10 mouse cellular contexts compared by ENCODE assay signal in the genomic region with DNA sequence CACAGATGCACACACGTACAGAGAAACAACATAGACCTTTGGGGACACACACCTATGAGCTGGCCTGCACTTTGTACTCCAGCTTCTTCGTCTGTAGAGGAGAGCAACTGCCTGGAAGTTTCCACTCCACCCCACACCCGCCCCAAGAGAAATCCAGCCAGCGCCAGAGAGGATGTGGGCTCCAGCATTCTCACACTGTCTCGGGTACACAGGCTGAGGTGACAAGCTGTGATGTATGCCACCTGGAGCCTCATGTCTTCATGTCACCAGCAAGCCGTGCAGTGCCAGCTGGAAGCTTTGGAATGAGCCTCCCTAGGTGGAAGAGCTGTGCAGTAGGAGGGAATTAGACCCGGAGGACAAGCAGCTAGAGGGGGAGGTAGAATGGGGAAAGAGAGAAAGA.
DNase-seq lines count a peak whose midpoint lies in the region; ATAC-seq and TF ChIP-seq lines count a peak whose summit lies in the region.
"Had no signal": no experiment of that assay in that cellular context is flagged by ENCODE, and none has a peak within 500 bp of the region (broad histone marks: within the 10 kb centered on the region; RNA-seq: fewer than 3 reads in every experiment).

No protein-coding gene starts in this region.

- TF ChIP-seq POLR2A in kidney, adult 2 months (IDR thresholded peaks at IDR 0.05; ENCODE audit: low read depth, low read length): no peak

- WGBS in kidney, adult 2 months: 35% methylated on average over 7 of the region's 7 CpGs
- WGBS in forebrain, embryonic 16.5 days: 44% methylated on average over 7 of the region's 7 CpGs
- 42% methylated on average over 7 of the region's 7 CpGs for WGBS in lung, postnatal 0 days
- 71% methylated on average over 7 of the region's 7 CpGs for WGBS in embryonic facial prominence, embryonic 10.5 days
- WGBS in midbrain, embryonic 15.5 days: 60% methylated on average over 7 of the region's 7 CpGs

- no peak for TF ChIP-seq CTCF in kidney, adult 2 months (conservative IDR thresholded peaks at IDR 0.05; ENCODE audit: insufficient read depth, insufficient read length, low read depth, low read length)
- no peak for TF ChIP-seq CTCF in lung, postnatal 0 days (IDR thresholded peaks at IDR 0.05)

- no peaks in the 10 kb centered on the region for H3K27me3 ChIP-seq in kidney, adult 2 months (replicated peaks; ENCODE audit: control insufficient read depth, insufficient read depth, low read length)
- no peaks in the 10 kb centered on the region for H3K27me3 ChIP-seq in forebrain, embryonic 16.5 days (replicated peaks; ENCODE audit: control insufficient read depth, insufficient read depth, low read length)
- H3K27me3 ChIP-seq in lung, postnatal 0 days (replicated peaks; ENCODE audit: insufficient read depth, low read length): no peaks in the 10 kb centered on the region
- H3K27me3 ChIP-seq in embryonic facial prominence, embryonic 10.5 days (replicated peaks; ENCODE audit: low read depth, poor library complexity, severe bottlenecking): peaks cover 1% of the 10 kb centered on the region; the same call in 1 of the 2 replicates
- H3K27me3 ChIP-seq in midbrain, embryonic 15.5 days (replicated peaks): no peaks in the 10 kb centered on the region

- ATAC-seq in forebrain, embryonic 16.5 days: peak; percentile 34; the same call in 1 of the 2 replicates
- ATAC-seq in lung, postnatal 0 days: peak; percentile 33; the same call in 1 of the 2 replicates
- ATAC-seq in midbrain, embryonic 15.5 days (replicated peaks): no peak
- ATAC-seq: inflammation-experienced regulatory T-cells, adult 6 months had no signal

- no peak overlapping the region for H3K27ac ChIP-seq in kidney, adult 2 months (ENCODE audit: insufficient read depth, low read depth, low read length)
- no peak overlapping the region for H3K27ac ChIP-seq in forebrain, embryonic 16.5 days (ENCODE audit: low read length)
- no peak overlapping the region for H3K27ac ChIP-seq in lung, postnatal 0 days (ENCODE audit: low read length)
- no peak overlapping the region for H3K27ac ChIP-seq in embryonic facial prominence, embryonic 10.5 days (replicated peaks)
- H3K27ac ChIP-seq in midbrain, embryonic 15.5 days: no peak overlapping the region

- no peak overlapping the region for H3K4me3 ChIP-seq in kidney, adult 2 months (ENCODE audit: insufficient read depth, low read depth, low read length)
- H3K4me3 ChIP-seq in forebrain, embryonic 16.5 days (replicated peaks; ENCODE audit: low read length): no peak overlapping the region
- H3K4me3 ChIP-seq in lung, postnatal 0 days (ENCODE audit: low read depth, low read length): no peak overlapping the region
- H3K4me3 ChIP-seq in embryonic facial prominence, embryonic 10.5 days: no peak overlapping the region
- no peak overlapping the region for H3K4me3 ChIP-seq in midbrain, embryonic 15.5 days

- no peak overlapping the region for H3K9ac ChIP-seq in forebrain, embryonic 16.5 days (replicated peaks; ENCODE audit: low read depth, low read length)
- H3K9ac ChIP-seq in lung, postnatal 0 days (replicated peaks; ENCODE audit: low read depth): no peak overlapping the region
- no peak overlapping the region for H3K9ac ChIP-seq in midbrain, embryonic 15.5 days

- no peak for TF ChIP-seq EP300 in lung, postnatal 0 days (IDR thresholded peaks at IDR 0.05)

- no peaks in the 10 kb centered on the region for H3K36me3 ChIP-seq in kidney, adult 2 months (ENCODE audit: control insufficient read depth, insufficient read depth, low read length)
- no peaks in the 10 kb centered on the region for H3K36me3 ChIP-seq in forebrain, embryonic 16.5 days (ENCODE audit: control insufficient read depth, insufficient read depth)
- H3K36me3 ChIP-seq in lung, postnatal 0 days (ENCODE audit: insufficient read depth, low read length): no peaks in the 10 kb centered on the region
- no peaks in the 10 kb centered on the region for H3K36me3 ChIP-seq in embryonic facial prominence, embryonic 10.5 days (replicated peaks)
- no peaks in the 10 kb centered on the region for H3K36me3 ChIP-seq in midbrain, embryonic 15.5 days (replicated peaks)

- H3K4me2 ChIP-seq in forebrain, embryonic 16.5 days (ENCODE audit: low read length): no peak overlapping the region
- no peak overlapping the region for H3K4me2 ChIP-seq in lung, postnatal 0 days (replicated peaks; ENCODE audit: low read depth, low read length)
- H3K4me2 ChIP-seq in midbrain, embryonic 15.5 days: no peak overlapping the region

- H3K9me3 ChIP-seq in forebrain, embryonic 16.5 days (ENCODE audit: control insufficient read depth, low read length): no peaks in the 10 kb centered on the region
- no peaks in the 10 kb centered on the region for H3K9me3 ChIP-seq in lung, postnatal 0 days (ENCODE audit: low read length)
- no peaks in the 10 kb centered on the region for H3K9me3 ChIP-seq in embryonic facial prominence, embryonic 10.5 days
- H3K9me3 ChIP-seq in midbrain, embryonic 15.5 days: no peaks in the 10 kb centered on the region

- peak; percentile 21 for DNase-seq in kidney, adult 2 months
- DNase-seq in kidney, adult 8-10 months: no peak
- DNase-seq in kidney, postnatal 10 days: peak; percentile 51
- no peak for DNase-seq in lung, postnatal 0 days (ENCODE audit: low spot score)
- DNase-seq in cerebellum, adult 8-10 months: no peak
- DNase-seq in embryonic facial prominence, embryonic 10.5 days (ENCODE audit: low spot score): no peak
- DNase-seq: gastrocnemius, postnatal 14 days had no signal

- H3K4me1 ChIP-seq in kidney, adult 2 months (ENCODE audit: control insufficient read depth, insufficient read depth, low read length): no peaks in the 10 kb centered on the region
- H3K4me1 ChIP-seq in forebrain, embryonic 16.5 days (replicated peaks; ENCODE audit: control insufficient read depth, insufficient read depth, low read length): peaks cover 23% of the 10 kb centered on the region
- no peaks in the 10 kb centered on the region for H3K4me1 ChIP-seq in lung, postnatal 0 days (ENCODE audit: insufficient read depth, low read depth, low read length)
- peaks cover 19% of the 10 kb centered on the region for H3K4me1 ChIP-seq in embryonic facial prominence, embryonic 10.5 days
- H3K4me1 ChIP-seq in midbrain, embryonic 15.5 days: peaks cover 10% of the 10 kb centered on the region

Comparison
In these comparisons a context has a peak if more than half of its experiments do, and no peak if none do; other contexts are left out.
1. DNase-seq: peak in kidney, adult 2 months (single experiment) and kidney, postnatal 10 days (single experiment); none in kidney, adult 8-10 months (0 of 2), lung, postnatal 0 days (single experiment), cerebellum, adult 8-10 months (single experiment) and embryonic facial prominence, embryonic 10.5 days (single experiment).